Mouse (Mus musculus): ENCODE measurements at regions not wholly inside any gene's neighbourhood (a gene's known extent, or its start where the extent isn't known, plus 50 kb on each side); places are given as distances from the start of the nearest gene placed in this dataset.

GRCm38 (mm10) chr14:90600554-90600953, 2129.4 kb upstream of the Pcdh20 start:
- peak; percentile 1 to 2 for DNase-seq
